Mouse (Mus musculus): ENCODE data around the gene Ep400. TPM values are rescaled to one million over a fixed set of nuclear protein-coding genes. Genes with fewer than 3 reads are reported as not detected.

Ep400 gene
- polyA plus RNA-seq, 1 experiment from 2014 or later = 49.2 TPM

Small RNA genes within 50 kb of the gene (microRNA-seq; reads per million reads assigned to microRNA genes)
- gene Mir7026 = 0.79 reads per million

Other genes with a start within 250 kb of the Ep400 start
- gene Galnt9, start 226.4 kb downstream of the Ep400 start, polyA plus RNA-seq (2015; fragmentation: Nextera tagmentation; extraction: Ambion mirVana) = 0.44 and 0.69 TPM in 2 replicates
- gene Noc4l, start 117.3 kb downstream of the Ep400 start, polyA plus RNA-seq (2015; fragmentation: Nextera tagmentation; extraction: Ambion mirVana) = 58.9 and 65.0 TPM in 2 replicates
- 19.8 and 28.2 TPM in 2 replicates for gene Ddx51, start 117.3 kb downstream of the Ep400 start, polyA plus RNA-seq (2015; fragmentation: Nextera tagmentation; extraction: Ambion mirVana)
- 44.4 and 45.1 TPM in 2 replicates for gene Pus1, start 9.9 kb upstream of the Ep400 start, polyA plus RNA-seq (2015; fragmentation: Nextera tagmentation; extraction: Ambion mirVana)
- 18.6 and 19.5 TPM in 2 replicates for gene Ulk1, start 39.4 kb upstream of the Ep400 start, polyA plus RNA-seq (2015; fragmentation: Nextera tagmentation; extraction: Ambion mirVana)
- 32.1 and 35.3 TPM in 2 replicates for gene Hscb, start 69.1 kb upstream of the Ep400 start, polyA plus RNA-seq (2015; fragmentation: Nextera tagmentation; extraction: Ambion mirVana)
- gene Chek2, start 69.3 kb upstream of the Ep400 start, polyA plus RNA-seq (2015; fragmentation: Nextera tagmentation; extraction: Ambion mirVana) = 32.8 and 36.7 TPM in 2 replicates
- gene Ttc28, start 109.1 kb upstream of the Ep400 start, polyA plus RNA-seq (2015; fragmentation: Nextera tagmentation; extraction: Ambion mirVana) = 12.1 and 14.7 TPM in 2 replicates